Mouse (Mus musculus): Measurements from ENCODE around the gene Crybg2.

GRCm38 (mm10) chr4:134065431-134066004, 4.9 kb downstream of the Crybg2 start:
- TF ChIP-seq CTCF (conservative IDR thresholded peaks at IDR 0.05; ENCODE audit: low read length) = no peak
- TF ChIP-seq POU5F1 (IDR thresholded peaks at IDR 0.05; ENCODE audit: borderline replicate concordance, low read length) = no peak
- no peak for TF ChIP-seq NANOG (IDR thresholded peaks at IDR 0.05; ENCODE audit: borderline replicate concordance, low read length)
